12 mouse cellular contexts compared by ENCODE assay signal in genomic region chr10:8765922-8766522, GRCm38 (mm10).
A peak's percentile ranks its signal among the peaks of the same experiment; 100 is the strongest.
DNase-seq lines count a peak whose midpoint lies in the region; ATAC-seq and TF ChIP-seq lines count a peak whose summit lies in the region.
"Had no signal": no experiment of that assay in that cellular context is flagged by ENCODE, and none has a peak within 500 bp of the region (broad histone marks: within the 10 kb centered on the region; RNA-seq: fewer than 3 reads in every experiment).

No protein-coding gene starts in this region.

- H3K4me2 ChIP-seq in kidney, postnatal 0 days (ENCODE audit: low read length), result no peak overlapping the region
- H3K4me2 ChIP-seq: embryonic facial prominence, embryonic 13.5 days; liver, embryonic 15.5 days; neural tube, embryonic 13.5 days had no signal

- H3K9me3 ChIP-seq in kidney, postnatal 0 days (replicated peaks; ENCODE audit: low read length), result no peaks in the 10 kb centered on the region
- H3K9me3 ChIP-seq: liver, embryonic 15.5 days; neural tube, embryonic 13.5 days had no signal

- H3K27ac ChIP-seq in kidney, postnatal 0 days, result no peak overlapping the region
- H3K27ac ChIP-seq: embryonic facial prominence, embryonic 13.5 days; liver, embryonic 15.5 days; neural tube, embryonic 13.5 days had no signal

- no peaks in the 10 kb centered on the region for H3K27me3 ChIP-seq in kidney, postnatal 0 days (ENCODE audit: insufficient read depth, low read length)
- H3K27me3 ChIP-seq: embryonic facial prominence, embryonic 13.5 days; liver, embryonic 15.5 days; neural tube, embryonic 13.5 days had no signal

- ATAC-seq in kidney, postnatal 0 days (replicated peaks; ENCODE audit: low FRiP score, low read depth), result no peak

- H3K4me3 ChIP-seq in kidney, postnatal 0 days (replicated peaks; ENCODE audit: low read depth, low read length), result no peak overlapping the region
- H3K4me3 ChIP-seq: embryonic facial prominence, embryonic 13.5 days; liver, embryonic 15.5 days; neural tube, embryonic 13.5 days had no signal

- no peaks in the 10 kb centered on the region for H3K4me1 ChIP-seq in kidney, postnatal 0 days (replicated peaks; ENCODE audit: insufficient read depth, low read length)
- H3K4me1 ChIP-seq: liver, embryonic 15.5 days had no signal

- DNase-seq in adrenal gland, postnatal 10 days, result peak; percentile 51
- no peak for DNase-seq in adrenal gland, postnatal 4 days (ENCODE audit: low spot score in 2 of 2)
- peak; percentile 59 for DNase-seq in kidney, postnatal 0 days (ENCODE audit: low spot score)
- DNase-seq in kidney, adult 11 months, result no peak
- DNase-seq in 416B (ENCODE audit: low read depth), result peak; percentile 9
- peak; percentile 68 for DNase-seq in embryo, embryonic 11 days
- no peak for DNase-seq in ovary, postnatal 10 days (ENCODE audit: low spot score)
- DNase-seq in ovary, adult 18-20 months (ENCODE audit: low spot score), result no peak
- DNase-seq: adrenal gland, adult 2 months had no signal

- no peak overlapping the region for H3K9ac ChIP-seq in kidney, postnatal 0 days (ENCODE audit: low read depth, low read length)
- H3K9ac ChIP-seq: embryonic facial prominence, embryonic 13.5 days; liver, embryonic 15.5 days; neural tube, embryonic 13.5 days had no signal

- WGBS in kidney, postnatal 0 days, result 71% methylated on average over 10 of the region's 10 CpGs

- no peaks in the 10 kb centered on the region for H3K36me3 ChIP-seq in kidney, postnatal 0 days (ENCODE audit: insufficient read depth, low read length)
- H3K36me3 ChIP-seq: liver, embryonic 15.5 days; neural tube, embryonic 13.5 days had no signal

- TF ChIP-seq CTCF in kidney, postnatal 0 days (IDR thresholded peaks at IDR 0.05; ENCODE audit: low read depth), result peak; percentile 68

Comparison
In these comparisons a context has a peak if more than half of its experiments do, and no peak if none do; other contexts are left out.
1. DNase-seq: peak in adrenal gland, postnatal 10 days (single experiment), kidney, postnatal 0 days (single experiment), 416B (single experiment) and embryo, embryonic 11 days (single experiment); none in adrenal gland, postnatal 4 days (0 of 2), kidney, adult 11 months (single experiment), ovary, postnatal 10 days (single experiment) and ovary, adult 18-20 months (single experiment).